Mouse (Mus musculus): ENCODE results near the gene Armh1.
"Not testable (repeated sequence)": the region's sequence is repeated elsewhere in the genome, so short reads cannot be mapped to it uniquely, and the experiment has no call there.

Armh1 gene

DNA sequence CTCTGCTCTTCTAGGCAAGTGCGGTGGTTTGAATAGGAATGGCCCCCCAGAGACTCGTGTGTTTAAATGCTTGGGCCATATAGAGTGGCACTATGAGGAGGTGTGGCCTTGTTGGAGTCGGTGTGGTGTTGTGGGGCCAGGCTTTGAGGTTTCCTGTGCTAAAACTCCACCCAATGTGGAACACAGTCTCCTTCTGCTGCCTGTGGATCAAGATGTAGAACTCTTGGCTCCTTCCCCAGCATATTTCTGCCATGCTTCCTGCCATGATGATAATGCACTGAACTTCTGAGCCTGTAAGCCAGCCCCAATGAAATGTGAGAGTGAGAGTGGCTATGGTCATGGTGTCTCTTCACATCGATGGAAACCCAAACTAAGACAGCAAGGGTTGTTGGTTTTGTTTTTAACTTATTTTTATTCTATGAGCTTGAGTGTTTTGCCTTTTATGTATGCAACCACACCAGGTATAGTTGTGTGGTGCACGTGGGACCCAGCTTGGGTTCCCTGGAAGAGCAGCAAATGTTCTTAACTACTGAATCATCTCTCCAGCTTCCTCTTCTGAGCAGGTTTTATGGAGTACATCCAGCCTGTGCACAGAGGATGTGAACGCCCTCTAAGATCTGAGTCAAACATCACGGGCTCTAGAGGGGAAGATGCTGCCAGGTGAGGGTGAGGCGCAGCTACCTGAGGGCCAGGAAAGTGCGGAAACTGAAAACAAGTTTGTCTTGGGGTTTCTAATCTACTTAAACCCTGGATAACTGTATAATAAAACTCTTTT lies 31.0 kb downstream of the Armh1 start:
- no peak for DNase-seq

- peak; percentile 81 for DNase-seq
These were observed 33.3 kb downstream of the Armh1 start for GRCm38 (mm10) chr4:117218517-117219219.

DNA sequence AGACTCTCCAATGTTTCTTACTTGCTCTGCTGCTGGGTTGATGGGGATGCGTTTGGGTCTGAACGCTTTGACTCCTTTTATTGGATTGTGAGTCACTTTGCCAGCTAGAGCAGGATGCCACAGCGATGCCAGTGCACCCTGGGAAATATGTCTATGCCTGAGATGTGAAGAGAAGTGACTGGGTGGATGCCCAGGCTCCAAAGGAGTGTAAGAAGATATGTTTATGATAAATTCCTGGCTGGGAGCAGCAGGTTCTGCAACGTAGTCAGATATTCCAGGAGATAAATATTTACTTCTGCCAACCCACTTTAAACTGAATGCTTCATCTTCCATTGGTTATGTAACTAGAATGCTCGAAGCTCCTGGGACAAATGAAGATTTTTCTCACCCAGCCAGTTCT lies 34.9 kb downstream of the Armh1 start:
- DNase-seq = no peak

DNA sequence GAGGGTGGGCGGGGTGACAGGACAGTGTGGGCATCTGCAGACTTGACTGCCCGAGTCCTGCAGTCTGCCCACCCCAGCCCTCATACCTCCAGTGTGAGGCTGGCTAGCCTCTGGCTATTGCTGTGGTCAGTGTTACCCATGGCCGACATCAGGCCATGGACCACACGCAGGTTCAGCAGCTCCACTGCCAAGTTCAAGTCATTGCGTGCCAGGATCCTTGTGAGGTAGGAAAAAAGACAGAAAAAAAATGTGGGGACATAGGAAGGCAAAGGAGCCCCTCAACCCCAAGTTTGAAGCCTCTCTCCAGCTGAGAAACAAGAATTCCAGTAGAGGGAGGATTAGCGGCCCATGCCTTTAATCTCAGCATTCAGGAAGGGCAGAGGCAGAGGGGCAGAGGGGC lies 37.7 kb downstream of the Armh1 start:
- DNase-seq = no peak

DNA sequence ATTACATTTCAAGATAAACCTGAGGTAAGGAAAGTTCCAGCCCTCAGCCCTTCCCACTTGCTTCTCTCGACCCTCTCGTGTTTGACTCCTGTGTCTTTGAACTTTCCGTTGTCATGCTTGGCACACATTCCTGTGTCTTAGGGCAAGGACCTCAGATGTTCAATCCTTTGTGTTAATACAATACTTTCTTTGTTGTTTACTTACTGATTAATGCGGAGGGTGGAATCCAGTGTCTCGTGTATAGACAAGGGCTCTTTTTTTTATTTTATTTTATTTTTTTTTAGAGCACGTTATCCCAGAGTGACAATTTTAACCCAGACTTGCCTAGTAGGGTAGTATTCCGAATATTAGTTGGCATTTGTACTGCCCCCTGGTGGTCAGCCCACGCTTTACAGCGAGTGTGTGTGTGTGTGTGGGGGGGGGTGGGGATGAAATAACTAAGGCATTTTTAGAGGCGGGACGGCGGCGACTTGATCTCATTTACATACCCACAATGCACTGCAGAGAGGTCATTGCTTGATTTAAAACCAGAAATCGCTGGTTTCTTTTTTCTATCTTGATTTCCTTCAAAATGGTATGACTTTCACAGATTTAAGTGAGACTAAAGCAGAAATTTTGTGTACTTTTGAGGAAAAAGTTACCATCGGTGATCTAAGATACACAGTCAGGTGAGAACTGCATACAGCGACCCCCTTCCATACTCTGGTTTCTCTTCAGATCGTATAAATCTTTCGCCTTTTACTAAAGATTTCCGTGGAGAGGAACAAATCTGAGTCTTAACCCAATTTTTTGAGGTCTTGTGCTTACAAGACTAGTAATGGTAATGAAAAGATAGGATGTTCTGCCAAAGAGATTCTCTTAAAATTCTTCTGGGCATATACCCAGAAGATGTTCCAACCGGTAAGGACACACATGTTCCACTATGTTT lies 41.5 kb downstream of the Armh1 start:
- peak; percentile 91 for DNase-seq

- no peak for DNase-seq
These were observed 42.3 kb downstream of the Armh1 start for GRCm38 (mm10) chr4:117209592-117209991.

- DNase-seq = no peak
These were observed 49.0 kb downstream of the Armh1 start for GRCm38 (mm10) chr4:117202992-117203354.

DNA sequence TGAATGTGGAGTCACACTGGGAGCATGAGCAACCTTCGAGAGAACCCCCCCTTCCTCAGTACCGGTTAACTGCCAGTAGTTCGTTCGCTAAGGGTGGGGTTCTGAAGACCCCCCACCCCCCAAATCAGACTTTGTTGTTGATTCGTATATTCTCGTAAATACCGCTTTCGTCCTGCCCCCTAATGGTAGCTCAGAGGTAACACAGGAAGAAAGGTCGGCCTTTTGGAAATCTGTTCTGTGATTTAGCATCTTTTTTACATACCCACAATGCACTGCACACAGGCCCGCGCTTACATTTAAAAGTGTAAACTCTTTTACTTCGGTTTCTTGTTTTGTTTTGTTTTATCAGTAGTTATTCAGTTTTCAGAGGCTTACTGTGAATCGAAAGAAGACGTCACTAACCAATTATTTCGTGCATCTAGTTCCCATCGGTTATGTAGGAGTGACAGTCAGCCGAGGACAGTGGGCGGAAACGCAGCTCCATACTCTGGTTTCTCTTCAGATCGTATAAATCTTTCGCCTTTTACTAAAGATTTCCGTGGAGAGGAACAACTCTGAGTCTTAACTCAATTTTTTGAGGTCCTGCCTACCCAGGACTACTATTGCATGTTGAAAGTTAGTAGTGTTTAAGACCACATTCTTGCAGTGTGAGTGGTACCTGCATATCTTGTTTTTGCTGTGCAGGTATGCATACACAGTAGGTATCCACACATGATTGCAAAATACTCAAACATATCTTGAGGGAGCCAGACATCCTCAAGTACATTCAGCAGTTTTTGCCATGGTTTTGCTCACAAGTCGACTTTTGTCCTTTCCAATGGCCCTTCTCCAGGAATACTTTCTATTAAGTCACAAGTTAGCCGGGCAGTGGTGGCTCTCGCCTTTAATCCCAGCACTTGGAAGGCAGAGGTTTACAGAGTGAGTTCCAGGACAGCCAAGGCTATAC lies 49.6 kb downstream of the Armh1 start:
- DNase-seq = peak; percentile 81

- no peak for DNase-seq
These were observed 60.1 kb downstream of the Armh1 start for GRCm38 (mm10) chr4:117191804-117192203.

GRCm38 (mm10) chr4:117190660-117191059 lies 61.3 kb downstream of the Armh1 start:
- DNase-seq = no peak

DNA sequence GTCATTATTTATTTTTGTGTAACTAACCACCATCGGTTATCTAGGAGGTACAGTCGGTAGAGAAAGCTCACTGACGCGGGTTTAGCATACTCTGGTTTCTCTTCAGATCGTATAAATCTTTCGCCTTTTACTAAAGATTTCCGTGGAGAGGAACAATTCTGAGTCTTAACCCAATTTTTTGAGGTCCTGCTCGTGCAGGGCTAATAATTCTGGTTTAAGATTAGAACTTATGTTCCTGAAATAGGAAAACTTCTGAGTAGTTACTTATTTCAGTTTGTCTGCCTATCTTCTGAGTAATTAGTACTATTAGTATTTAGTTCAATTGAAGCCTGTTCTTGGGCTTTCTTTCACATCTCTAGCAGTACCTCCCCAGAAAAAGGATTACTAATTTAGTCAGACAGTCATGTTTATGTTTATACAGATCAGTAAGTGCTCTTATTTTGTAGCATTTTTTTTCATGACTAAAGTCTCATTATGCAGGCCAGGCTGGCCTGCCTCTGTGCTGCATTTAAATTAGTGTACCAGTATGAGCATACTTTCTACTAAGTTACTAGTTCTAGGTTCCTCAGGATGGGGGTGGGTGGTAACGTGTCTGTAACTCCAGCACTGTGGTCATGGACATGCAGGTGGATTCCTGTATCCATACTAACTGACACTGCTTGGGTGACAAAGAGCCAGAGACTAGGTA lies 61.9 kb downstream of the Armh1 start:
- peak; percentile 71 for DNase-seq

DNA sequence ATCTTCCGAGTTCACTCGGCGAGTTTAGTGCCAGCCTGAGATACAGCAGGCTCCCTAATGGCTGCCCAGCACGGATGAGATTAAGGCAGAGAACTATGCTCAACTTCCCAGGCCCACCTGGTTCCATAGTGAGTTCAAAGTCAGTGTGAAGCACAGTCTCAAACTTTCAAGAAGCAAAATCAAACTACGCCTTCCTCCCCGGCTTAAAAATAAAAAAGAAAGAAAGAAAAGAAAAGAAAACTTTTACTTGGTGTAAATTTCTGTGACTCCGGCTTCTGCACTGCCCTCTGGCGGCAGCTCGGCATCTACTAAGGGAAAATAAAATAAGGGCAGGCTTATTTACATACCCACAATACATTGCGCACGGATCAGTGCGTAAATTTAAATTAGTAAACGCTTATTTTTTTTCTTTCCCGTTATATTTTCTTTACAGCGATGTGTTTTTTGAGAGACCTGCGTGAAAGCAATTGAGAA lies 62.5 kb downstream of the Armh1 start:
- peak; percentile 94 for DNase-seq

DNA sequence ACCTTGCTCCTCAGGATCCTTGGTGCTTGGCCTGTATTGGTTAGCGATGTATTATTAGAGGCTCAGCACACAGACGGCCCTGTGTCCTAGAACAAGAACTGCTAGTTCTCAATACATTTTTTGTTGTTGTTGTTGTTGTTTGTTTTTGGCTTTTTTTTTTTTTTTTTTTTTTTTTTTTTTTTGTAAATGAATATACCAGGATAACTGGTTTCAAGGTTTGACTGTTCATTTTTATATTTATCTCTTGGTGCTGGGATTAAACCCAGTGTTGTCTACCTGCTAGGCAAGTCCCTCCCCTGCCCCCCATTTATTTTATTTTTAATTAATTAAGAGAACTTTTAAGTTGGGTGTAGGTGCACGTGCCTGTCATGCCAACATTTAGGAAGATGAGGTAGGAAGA lies 63.0 kb downstream of the Armh1 start:
- DNase-seq = no peak

- not testable (repeated sequence) for DNase-seq
These were observed 69.2 kb downstream of the Armh1 start for GRCm38 (mm10) chr4:117182759-117183096.

GRCm38 (mm10) chr4:117181863-117182758 lies 69.8 kb downstream of the Armh1 start, which contains the start of gene Kif2c:
Gene Kif2c (minus strand): TSS chr4:117182639.
- DNase-seq = peak; percentile 94

DNA sequence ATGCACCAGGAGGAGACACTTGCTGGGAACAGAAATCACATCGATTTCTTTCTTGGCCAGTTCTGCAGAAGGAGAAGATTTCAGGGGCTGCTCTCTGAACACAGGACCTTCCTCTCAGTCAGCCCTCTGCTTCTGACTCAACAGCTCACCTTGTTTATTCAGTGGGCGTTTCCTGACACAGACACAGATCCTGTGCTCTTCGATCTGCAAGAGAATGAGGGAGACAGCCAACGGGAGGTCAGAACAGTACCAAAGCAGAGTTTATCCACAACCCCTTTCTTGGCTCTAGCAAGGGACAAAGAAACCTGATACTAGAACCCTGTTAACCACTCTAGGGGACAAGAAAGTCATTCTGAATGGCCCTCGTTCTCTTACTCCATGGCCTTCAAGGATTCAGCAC lies 82.0 kb downstream of the Armh1 start:
- no peak for DNase-seq

All from kidney, adult 9 months (tissue).